Comparison of ENCODE assay signal across 20 mouse cellular contexts in genomic region chr16:89805946-89806345, GRCm38 (mm10).
DNase-seq lines count a peak whose midpoint lies in the region; ATAC-seq and TF ChIP-seq lines count a peak whose summit lies in the region.
"Had no signal": no experiment of that assay in that cellular context is flagged by ENCODE, and none has a peak within 500 bp of the region (broad histone marks: within the 10 kb centered on the region; RNA-seq: fewer than 3 reads in every experiment).

No protein-coding gene starts in this region.

- H3K4me1 ChIP-seq in forebrain, embryonic 16.5 days (replicated peaks; ENCODE audit: control insufficient read depth, insufficient read depth, low read length): peaks cover 4% of the 10 kb centered on the region; the same call in 1 of the 2 replicates
- H3K4me1 ChIP-seq in forebrain, embryonic 14.5 days (ENCODE audit: control insufficient read depth, insufficient read depth, low read length): no peaks in the 10 kb centered on the region
- peaks cover 18% of the 10 kb centered on the region for H3K4me1 ChIP-seq in limb, embryonic 10.5 days
- no peaks in the 10 kb centered on the region for H3K4me1 ChIP-seq in heart, adult 2 months (ENCODE audit: control insufficient read depth, insufficient read depth, low read length)

- no peak for TF ChIP-seq EP300 in heart, adult 2 months (IDR thresholded peaks at IDR 0.05; ENCODE audit: insufficient read depth, low read depth, low read length)

- peak; percentile 41 for ATAC-seq in forebrain, embryonic 16.5 days
- ATAC-seq in forebrain, embryonic 14.5 days: no peak; the same call in 1 of the 2 replicates
- ATAC-seq: hindbrain, postnatal 0 days had no signal

- 49% methylated on average over 8 of the region's 8 CpGs for WGBS in forebrain, embryonic 16.5 days
- 57% methylated on average over 8 of the region's 8 CpGs for WGBS in forebrain, embryonic 14.5 days
- 62% methylated on average over 8 of the region's 8 CpGs for WGBS in limb, embryonic 10.5 days
- WGBS in heart, adult 2 months: 83% methylated on average over 8 of the region's 8 CpGs

- no peak overlapping the region for H3K4me3 ChIP-seq in forebrain, embryonic 16.5 days (replicated peaks; ENCODE audit: low read length)
- H3K4me3 ChIP-seq in forebrain, embryonic 14.5 days (ENCODE audit: low read depth, low read length): no peak overlapping the region
- no peak overlapping the region for H3K4me3 ChIP-seq in layer of hippocampus, adult 2 months
- H3K4me3 ChIP-seq in limb, embryonic 10.5 days: no peak overlapping the region
- no peak overlapping the region for H3K4me3 ChIP-seq in heart, adult 2 months
- H3K4me3 ChIP-seq: embryonic facial prominence, embryonic 13.5 days; hindbrain, embryonic 12.5 days had no signal

- H3K9me3 ChIP-seq in forebrain, embryonic 16.5 days (ENCODE audit: control insufficient read depth, low read length): no peaks in the 10 kb centered on the region
- no peaks in the 10 kb centered on the region for H3K9me3 ChIP-seq in forebrain, embryonic 14.5 days (replicated peaks; ENCODE audit: control insufficient read depth, low read length)
- no peaks in the 10 kb centered on the region for H3K9me3 ChIP-seq in limb, embryonic 10.5 days (replicated peaks)
- H3K9me3 ChIP-seq: embryonic facial prominence, embryonic 13.5 days; hindbrain, embryonic 12.5 days had no signal

- intact Hi-C loops in heart, adult 2 months (cut with DNase I): no loop called here

- no peaks in the 10 kb centered on the region for H3K27me3 ChIP-seq in forebrain, embryonic 16.5 days (replicated peaks; ENCODE audit: control insufficient read depth, insufficient read depth, low read length)
- H3K27me3 ChIP-seq in forebrain, embryonic 14.5 days (replicated peaks; ENCODE audit: control insufficient read depth, insufficient read depth, low read length): no peaks in the 10 kb centered on the region
- H3K27me3 ChIP-seq in limb, embryonic 10.5 days (ENCODE audit: low read depth, poor library complexity, severe bottlenecking): no peaks in the 10 kb centered on the region
- no peaks in the 10 kb centered on the region for H3K27me3 ChIP-seq in heart, adult 2 months (ENCODE audit: control insufficient read depth, insufficient read depth, low read length)
- H3K27me3 ChIP-seq: embryonic facial prominence, embryonic 13.5 days; hindbrain, embryonic 12.5 days had no signal

- H3K36me3 ChIP-seq in forebrain, embryonic 16.5 days (ENCODE audit: control insufficient read depth, insufficient read depth): peaks cover 11% of the 10 kb centered on the region
- H3K36me3 ChIP-seq in forebrain, embryonic 14.5 days (ENCODE audit: control insufficient read depth, insufficient read depth, low read length): peaks cover 45% of the 10 kb centered on the region
- peaks cover 66% of the 10 kb centered on the region for H3K36me3 ChIP-seq in limb, embryonic 10.5 days
- no peaks in the 10 kb centered on the region for H3K36me3 ChIP-seq in heart, adult 2 months (ENCODE audit: control insufficient read depth, insufficient read depth, low read length)

- no peak for TF ChIP-seq CTCF in layer of hippocampus, adult 2 months (conservative IDR thresholded peaks at IDR 0.05)
- no peak for TF ChIP-seq CTCF in brain, embryonic 14.5 days (IDR thresholded peaks at IDR 0.05; ENCODE audit: borderline replicate concordance, extremely low read depth, insufficient read depth, insufficient read length)
- no peak for TF ChIP-seq CTCF in heart, adult 2 months (IDR thresholded peaks at IDR 0.05)

- no peak overlapping the region; the same call in 1 of the 2 replicates for H3K9ac ChIP-seq in forebrain, embryonic 16.5 days (replicated peaks; ENCODE audit: low read depth, low read length)
- H3K9ac ChIP-seq in forebrain, embryonic 14.5 days (ENCODE audit: low read length): no peak overlapping the region
- no peak overlapping the region for H3K9ac ChIP-seq in heart, adult 2 months (ENCODE audit: low read depth, low read length)
- H3K9ac ChIP-seq: embryonic facial prominence, embryonic 13.5 days; hindbrain, embryonic 12.5 days had no signal

- no peak overlapping the region for H3K27ac ChIP-seq in forebrain, embryonic 16.5 days (ENCODE audit: low read length)
- H3K27ac ChIP-seq in forebrain, embryonic 14.5 days (ENCODE audit: low read depth, low read length): no peak overlapping the region
- peak overlapping the region; percentile 28; the same call in 1 of the 2 replicates for H3K27ac ChIP-seq in layer of hippocampus, adult 2 months
- peak overlapping the region; percentile 34 for H3K27ac ChIP-seq in limb, embryonic 10.5 days
- H3K27ac ChIP-seq in heart, adult 2 months: no peak overlapping the region
- H3K27ac ChIP-seq: embryonic facial prominence, embryonic 13.5 days; hindbrain, embryonic 12.5 days; hindbrain, postnatal 0 days had no signal

- no peak for TF ChIP-seq POLR2A in brain, embryonic 14.5 days (IDR thresholded peaks at IDR 0.05; ENCODE audit: borderline replicate concordance, extremely low read depth, insufficient read depth, insufficient read length, poor library complexity, severe bottlenecking)
- no peak for TF ChIP-seq POLR2A in heart, adult 2 months (IDR thresholded peaks at IDR 0.05; ENCODE audit: insufficient read depth, low read depth, low read length)

- no peaks in the 10 kb centered on the region for H3K79me2 ChIP-seq in heart, adult 2 months (replicated peaks; ENCODE audit: control insufficient read depth, insufficient read depth, low read length)

- H3K4me2 ChIP-seq in forebrain, embryonic 16.5 days (ENCODE audit: low read length): no peak overlapping the region
- H3K4me2 ChIP-seq in forebrain, embryonic 14.5 days (ENCODE audit: low read length): no peak overlapping the region
- H3K4me2 ChIP-seq: embryonic facial prominence, embryonic 13.5 days; hindbrain, embryonic 12.5 days had no signal

- no peak for DNase-seq in forebrain, embryonic 14.5 days (ENCODE audit: low spot score)
- no peak for DNase-seq in layer of hippocampus, adult 2 months (ENCODE audit: low spot score in 2 of 2)
- DNase-seq in layer of hippocampus, adult 8-10 months (ENCODE audit: low spot score in 2 of 2): no peak
- peak; percentile 44 for DNase-seq in brain, embryonic 14.5 days (ENCODE audit: low read depth)
- peak; percentile 53 for DNase-seq in limb, embryonic 10.5 days (ENCODE audit: low spot score)
- DNase-seq in kidney, postnatal 36 days: no peak
- DNase-seq in heart, adult 2 months: no peak
- DNase-seq: adrenal gland, adult 2 months; adrenal gland, postnatal 25 days; cerebellum, adult 11 months; cerebellum, adult 8-10 months; cerebellum, postnatal 36 days; gastrocnemius, postnatal 25 days; heart, postnatal 10 days; heart, postnatal 4 days; kidney, adult 11 months had no signal

Comparison
In these comparisons a context has a peak if more than half of its experiments do, and no peak if none do; other contexts are left out.
1. H3K27ac ChIP-seq: peak in layer of hippocampus, adult 2 months (single experiment) and limb, embryonic 10.5 days (single experiment); none in forebrain, embryonic 16.5 days (single experiment), forebrain, embryonic 14.5 days (single experiment) and heart, adult 2 months (single experiment).
2. DNase-seq: peak in brain, embryonic 14.5 days (single experiment) and limb, embryonic 10.5 days (single experiment); none in forebrain, embryonic 14.5 days (single experiment), layer of hippocampus, adult 2 months (0 of 2), layer of hippocampus, adult 8-10 months (0 of 2), kidney, postnatal 36 days (0 of 2) and heart, adult 2 months (0 of 2).